Mouse (Mus musculus): ENCODE data around the gene H2-DMb2. TPM values are rescaled to one million over a fixed set of nuclear protein-coding genes. Genes with fewer than 3 reads are reported as not detected.

Gene H2-DMb2
- polyA plus RNA-seq, 1 experiment from 2014 or later: 0.90 TPM

DNA sequence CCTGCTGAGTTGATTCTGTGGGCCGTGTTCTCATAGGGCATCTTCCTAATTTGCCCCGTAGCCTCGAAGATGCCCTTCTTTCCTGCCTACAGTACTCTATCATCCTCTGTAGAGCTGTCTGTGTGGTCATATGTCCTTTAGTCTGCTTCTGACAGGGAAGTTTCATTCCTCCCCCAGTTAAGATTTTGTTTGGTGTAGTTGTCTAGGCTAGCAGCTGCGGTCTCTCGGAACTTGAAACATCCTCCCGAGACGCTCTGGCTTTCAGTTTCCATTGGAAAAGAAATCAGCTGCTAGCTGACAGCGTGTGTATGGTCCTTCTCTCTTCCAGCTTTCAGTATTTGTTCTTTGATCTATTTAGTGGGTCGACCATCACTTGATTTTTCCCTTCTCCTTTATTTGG, 38.3 kb upstream of the H2-DMb2 start:
- Histone ChIP-seq H3K4me2 (ENCODE audit: low read length) (no peak overlapping the region), H3K36me3 (ENCODE audit: control insufficient read depth, insufficient read depth) (peaks cover 2% of the 10 kb centered on the region; the same call in 1 of the 2 replicates), H3K4me1 (replicated peaks; ENCODE audit: control insufficient read depth, insufficient read depth, low read length) (peaks cover 5% of the 10 kb centered on the region; the same call in 1 of the 2 replicates), H3K9ac (replicated peaks; ENCODE audit: low read depth, low read length) (no peak overlapping the region), H3K4me3 (replicated peaks; ENCODE audit: low read length) (no peak overlapping the region), H3K27me3 (replicated peaks; ENCODE audit: control insufficient read depth, insufficient read depth, low read length) (no peaks in the 10 kb centered on the region), H3K9me3 (ENCODE audit: control insufficient read depth, low read length) (no peaks in the 10 kb centered on the region), H3K27ac (ENCODE audit: low read length) (no peak overlapping the region)
- WGBS: 87% methylated on average over 9 of the region's 9 CpGs
- ATAC-seq: no peak

DNA sequence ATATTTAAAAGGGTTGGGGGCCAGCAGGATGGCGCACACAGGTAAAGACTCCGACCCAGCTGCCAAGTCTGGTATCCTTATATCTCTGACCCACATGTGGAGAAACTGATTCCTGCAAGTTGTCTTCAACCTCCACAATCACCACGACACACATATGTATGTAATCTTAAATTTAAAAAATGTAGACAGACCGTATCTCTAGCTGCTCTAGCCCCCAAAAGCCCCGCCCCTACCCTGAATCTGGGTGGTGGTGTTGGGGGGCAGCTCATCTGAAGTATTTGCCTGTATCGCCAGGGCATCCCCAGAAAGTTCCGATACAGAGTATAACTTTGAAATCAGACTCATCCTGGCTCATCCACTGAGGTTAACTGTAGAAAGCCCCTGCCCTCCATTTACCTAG, 36.6 kb upstream of the H2-DMb2 start:
- Histone ChIP-seq H3K27ac (ENCODE audit: low read length) (no peak overlapping the region), H3K27me3 (replicated peaks; ENCODE audit: control insufficient read depth, insufficient read depth, low read length) (no peaks in the 10 kb centered on the region), H3K4me1 (replicated peaks; ENCODE audit: control insufficient read depth, insufficient read depth, low read length) (peaks cover 11% of the 10 kb centered on the region), H3K36me3 (ENCODE audit: control insufficient read depth, insufficient read depth) (peaks cover 5% of the 10 kb centered on the region; the same call in 1 of the 2 replicates), H3K9me3 (ENCODE audit: control insufficient read depth, low read length) (no peaks in the 10 kb centered on the region), H3K9ac (replicated peaks; ENCODE audit: low read depth, low read length) (no peak overlapping the region), H3K4me2 (ENCODE audit: low read length) (no peak overlapping the region), H3K4me3 (replicated peaks; ENCODE audit: low read length) (no peak overlapping the region)
- 86% methylated on average over 7 of the region's 7 CpGs for WGBS
- no peak for ATAC-seq

- H3K4me1 ChIP-seq (replicated peaks; ENCODE audit: control insufficient read depth, insufficient read depth, low read length): peaks cover 8% of the 10 kb centered on the region
- no peaks in the 10 kb centered on the region for H3K9me3 ChIP-seq (ENCODE audit: control insufficient read depth, low read length)
- no peak overlapping the region for H3K27ac ChIP-seq (ENCODE audit: low read length)
- ATAC-seq: peak; percentile 61
- H3K36me3 ChIP-seq (ENCODE audit: control insufficient read depth, insufficient read depth): peaks cover 11% of the 10 kb centered on the region; the same call in 1 of the 2 replicates
- no peaks in the 10 kb centered on the region for H3K27me3 ChIP-seq (replicated peaks; ENCODE audit: control insufficient read depth, insufficient read depth, low read length)
- no peak overlapping the region for H3K9ac ChIP-seq (replicated peaks; ENCODE audit: low read depth, low read length)
- WGBS: 72% methylated on average over 7 of the region's 7 CpGs
- no peak overlapping the region for H3K4me3 ChIP-seq (replicated peaks; ENCODE audit: low read length)
- H3K4me2 ChIP-seq (ENCODE audit: low read length): no peak overlapping the region
Measured at GRCm38 (mm10) chr17:34107109-34107867, 35.8 kb upstream of the H2-DMb2 start.

DNA sequence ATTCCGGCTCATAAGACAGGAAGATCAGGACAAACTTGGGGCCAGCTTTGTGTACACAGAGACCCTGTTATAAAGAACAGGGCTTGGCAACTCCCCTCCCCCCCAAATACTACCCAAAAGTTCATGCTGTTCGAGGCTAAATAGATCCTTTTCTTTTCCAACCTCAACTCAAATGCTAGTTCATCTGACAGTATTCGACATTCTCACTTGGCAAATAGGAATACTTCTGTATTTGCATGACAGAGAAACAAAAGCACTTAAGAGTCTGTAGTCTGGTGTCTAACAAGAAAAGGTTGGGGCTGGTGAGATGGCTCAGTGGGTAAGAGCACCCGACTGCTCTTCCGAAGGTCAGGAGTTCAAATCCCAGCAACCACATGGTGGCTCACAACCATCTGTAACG, 34.6 kb upstream of the H2-DMb2 start:
- WGBS: 73% methylated on average over 5 of the region's 6 CpGs
- H3K9me3 ChIP-seq (ENCODE audit: control insufficient read depth, low read length): no peaks in the 10 kb centered on the region
- ATAC-seq: no peak
- H3K4me2 ChIP-seq (ENCODE audit: low read length): no peak overlapping the region
- H3K36me3 ChIP-seq (ENCODE audit: control insufficient read depth, insufficient read depth): peaks cover 23% of the 10 kb centered on the region
- H3K4me3 ChIP-seq (replicated peaks; ENCODE audit: low read length): no peak overlapping the region
- H3K27ac ChIP-seq (ENCODE audit: low read length): no peak overlapping the region
- H3K27me3 ChIP-seq (replicated peaks; ENCODE audit: control insufficient read depth, insufficient read depth, low read length): no peaks in the 10 kb centered on the region
- no peak overlapping the region for H3K9ac ChIP-seq (replicated peaks; ENCODE audit: low read depth, low read length)
- peaks cover 8% of the 10 kb centered on the region for H3K4me1 ChIP-seq (replicated peaks; ENCODE audit: control insufficient read depth, insufficient read depth, low read length)

DNA sequence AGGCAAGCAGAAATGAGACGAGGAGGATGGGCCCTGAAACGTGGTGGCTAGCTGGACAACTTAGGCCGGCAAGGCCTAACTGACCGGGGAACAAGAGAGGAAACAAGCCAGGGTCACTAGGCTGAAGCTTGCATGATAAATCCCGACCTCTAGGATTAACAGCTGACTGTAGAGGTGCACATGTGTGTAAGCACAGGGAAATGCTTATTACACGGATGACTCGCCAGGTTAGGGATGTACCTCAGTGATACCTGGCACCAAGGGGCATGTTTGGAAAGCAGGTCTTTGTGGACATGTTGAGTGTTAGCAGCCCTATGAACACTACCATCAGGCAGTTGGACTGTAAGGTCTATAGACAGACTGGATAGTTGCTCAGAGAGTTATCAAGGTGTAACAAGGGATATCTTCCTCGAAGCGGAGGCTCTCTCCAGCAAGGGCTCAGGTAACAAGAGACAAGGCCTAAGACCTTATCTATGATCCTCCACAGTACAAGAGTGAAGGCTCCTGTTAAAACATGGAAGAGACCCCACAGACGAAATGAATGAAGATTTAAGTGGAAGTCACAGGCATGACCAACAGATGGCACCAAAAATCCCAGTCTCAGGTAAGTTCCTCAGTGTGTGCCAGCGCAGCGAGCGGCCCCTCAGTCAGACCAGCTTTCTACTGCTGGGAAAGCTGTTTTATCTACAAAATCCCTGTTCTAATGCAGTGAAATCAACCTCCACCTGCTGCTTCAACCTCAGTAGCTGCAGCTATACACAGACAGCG, 33.9 kb upstream of the H2-DMb2 start:
- 72% methylated on average over 14 of the region's 14 CpGs for WGBS
- peak; percentile 26; the same call in 1 of the 2 replicates for ATAC-seq
- no peak overlapping the region for H3K4me2 ChIP-seq (ENCODE audit: low read length)
- H3K4me1 ChIP-seq (replicated peaks; ENCODE audit: control insufficient read depth, insufficient read depth, low read length): peaks cover 8% of the 10 kb centered on the region
- no peak overlapping the region for H3K4me3 ChIP-seq (replicated peaks; ENCODE audit: low read length)
- 0 out of 2 replicates have a peak overlapping the region, but pooled peaks have one; percentile 29 for H3K27ac ChIP-seq (ENCODE audit: low read length)
- no peaks in the 10 kb centered on the region for H3K9me3 ChIP-seq (ENCODE audit: control insufficient read depth, low read length)
- no peak overlapping the region for H3K9ac ChIP-seq (replicated peaks; ENCODE audit: low read depth, low read length)
- no peaks in the 10 kb centered on the region for H3K27me3 ChIP-seq (replicated peaks; ENCODE audit: control insufficient read depth, insufficient read depth, low read length)
- peaks cover 31% of the 10 kb centered on the region for H3K36me3 ChIP-seq (ENCODE audit: control insufficient read depth, insufficient read depth)

DNA sequence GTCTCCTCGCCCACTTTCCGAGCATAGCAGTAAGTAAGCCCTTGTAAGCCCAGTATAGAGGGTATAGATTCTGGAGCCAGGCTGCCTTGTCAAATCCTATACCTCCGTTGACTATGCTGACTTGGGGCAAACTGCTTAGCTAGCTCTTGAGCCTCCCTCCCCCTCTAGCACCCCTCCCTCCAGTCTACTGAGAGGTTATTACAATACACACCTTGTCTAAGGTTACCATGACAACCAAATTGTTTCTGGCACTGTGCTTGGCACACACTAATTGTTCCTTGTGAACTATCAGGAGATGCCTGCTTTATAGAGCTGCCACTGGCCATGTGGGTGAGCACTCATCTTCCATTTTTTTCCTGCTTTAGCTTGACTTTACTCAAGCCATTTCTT, 33.3 kb upstream of the H2-DMb2 start:
- peaks cover 36% of the 10 kb centered on the region for H3K36me3 ChIP-seq (ENCODE audit: control insufficient read depth, insufficient read depth)

GRCm38 (mm10) chr17:34110309-34110708, 32.8 kb upstream of the H2-DMb2 start:
- Histone ChIP-seq H3K36me3 (ENCODE audit: control insufficient read depth, insufficient read depth) (peaks cover 41% of the 10 kb centered on the region), H3K27ac (ENCODE audit: low read length) (peak overlapping the region; percentile 49; the same call in 1 of the 2 replicates), H3K9me3 (ENCODE audit: control insufficient read depth, low read length) (no peaks in the 10 kb centered on the region), H3K4me1 (replicated peaks; ENCODE audit: control insufficient read depth, insufficient read depth, low read length) (peaks cover 8% of the 10 kb centered on the region), H3K27me3 (replicated peaks; ENCODE audit: control insufficient read depth, insufficient read depth, low read length) (no peaks in the 10 kb centered on the region), H3K4me2 (ENCODE audit: low read length) (no peak overlapping the region), H3K9ac (replicated peaks; ENCODE audit: low read depth, low read length) (no peak overlapping the region), H3K4me3 (replicated peaks; ENCODE audit: low read length) (no peak overlapping the region)
- WGBS: 58% methylated on average over 8 of the region's 8 CpGs
- ATAC-seq: 0 out of 2 replicates have a peak, but pooled peaks have one; percentile 3

More for the DNA sequence above, 33.3 kb upstream of the H2-DMb2 start:
- Histone ChIP-seq H3K4me3 (replicated peaks; ENCODE audit: low read length) (no peak overlapping the region), H3K27ac (ENCODE audit: low read length) (peak overlapping the region; percentile 49; the same call in 1 of the 2 replicates), H3K9me3 (ENCODE audit: control insufficient read depth, low read length) (no peaks in the 10 kb centered on the region), H3K9ac (replicated peaks; ENCODE audit: low read depth, low read length) (no peak overlapping the region), H3K27me3 (replicated peaks; ENCODE audit: control insufficient read depth, insufficient read depth, low read length) (no peaks in the 10 kb centered on the region), H3K4me1 (replicated peaks; ENCODE audit: control insufficient read depth, insufficient read depth, low read length) (peaks cover 8% of the 10 kb centered on the region), H3K4me2 (ENCODE audit: low read length) (no peak overlapping the region)
- WGBS: 61% methylated on average over 3 of the region's 3 CpGs
- ATAC-seq: peak; percentile 43

DNA sequence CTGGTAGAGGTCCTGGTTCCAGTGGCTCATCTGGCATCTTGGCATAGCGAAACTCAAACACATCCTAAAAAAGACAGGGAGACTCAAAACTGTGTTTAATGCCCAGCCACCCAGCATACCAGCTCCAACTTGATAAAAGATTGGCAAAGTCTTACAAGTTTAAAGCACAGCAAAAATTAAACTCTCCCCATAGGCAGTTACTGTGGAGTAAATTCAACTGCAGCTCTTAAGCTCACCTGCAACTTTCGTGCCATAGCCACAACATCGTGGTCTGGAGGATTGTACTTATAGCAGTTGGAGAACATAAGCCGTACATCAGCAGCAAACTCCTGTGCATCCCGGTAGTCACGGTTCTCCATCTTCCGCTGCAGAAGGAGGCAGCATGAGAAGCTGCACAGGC, 29.0 kb upstream of the H2-DMb2 start:
- no peak overlapping the region for H3K4me3 ChIP-seq (replicated peaks; ENCODE audit: low read length)
- WGBS: 95% methylated on average over 7 of the region's 7 CpGs
- H3K9me3 ChIP-seq (ENCODE audit: control insufficient read depth, low read length): no peaks in the 10 kb centered on the region

DNA sequence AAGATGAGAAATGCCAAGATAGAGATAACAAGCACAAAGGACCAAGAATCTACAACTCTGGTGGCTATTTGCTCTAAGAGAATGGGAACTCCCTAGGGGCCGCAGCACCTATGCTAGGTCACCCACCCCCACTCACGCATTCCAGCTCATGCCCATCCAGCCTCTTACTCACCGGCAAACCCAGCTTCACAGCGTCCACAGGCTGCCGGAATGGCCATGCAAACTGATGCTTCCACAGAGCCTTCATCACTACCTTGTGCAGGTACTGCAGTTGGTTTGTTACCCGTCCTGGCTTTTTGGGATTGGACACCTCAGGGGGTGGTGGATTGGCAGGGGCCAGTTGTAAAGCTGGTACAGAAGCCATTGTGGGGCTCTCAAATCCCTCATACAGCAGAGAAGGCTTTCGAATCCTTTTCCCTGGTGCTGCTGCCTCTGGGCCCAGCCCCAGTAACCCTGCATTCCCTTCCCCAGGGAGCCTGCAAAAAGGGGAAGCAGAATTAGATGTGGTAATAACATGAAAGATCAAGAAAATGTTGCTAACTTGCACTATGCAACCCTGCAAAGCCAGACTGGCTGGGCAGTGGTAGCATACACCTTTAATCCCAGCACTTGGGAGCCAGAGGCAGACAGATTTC, 26.3 kb upstream of the H2-DMb2 start:
- Histone ChIP-seq H3K36me3 (ENCODE audit: control insufficient read depth, insufficient read depth) (peaks cover 46% of the 10 kb centered on the region), H3K27ac (ENCODE audit: low read length) (no peak overlapping the region)
- 25% methylated on average over 7 of the region's 7 CpGs for WGBS

More for the DNA sequence above, 29.0 kb upstream of the H2-DMb2 start:
- peaks cover 25% of the 10 kb centered on the region for H3K4me1 ChIP-seq (replicated peaks; ENCODE audit: control insufficient read depth, insufficient read depth, low read length)
- H3K36me3 ChIP-seq (ENCODE audit: control insufficient read depth, insufficient read depth): peaks cover 51% of the 10 kb centered on the region
- no peak overlapping the region for H3K9ac ChIP-seq (replicated peaks; ENCODE audit: low read depth, low read length)
- H3K27me3 ChIP-seq (replicated peaks; ENCODE audit: control insufficient read depth, insufficient read depth, low read length): no peaks in the 10 kb centered on the region
- no peak overlapping the region for H3K27ac ChIP-seq (ENCODE audit: low read length)
- no peak overlapping the region for H3K4me2 ChIP-seq (ENCODE audit: low read length)
- ATAC-seq: no peak

More for the DNA sequence above, 26.3 kb upstream of the H2-DMb2 start:
- Histone ChIP-seq H3K4me3 (replicated peaks; ENCODE audit: low read length) (peak overlapping the region; percentile 85), H3K9me3 (ENCODE audit: control insufficient read depth, low read length) (no peaks in the 10 kb centered on the region), H3K9ac (replicated peaks; ENCODE audit: low read depth, low read length) (peak overlapping the region; percentile 53), H3K4me1 (replicated peaks; ENCODE audit: control insufficient read depth, insufficient read depth, low read length) (peaks cover 17% of the 10 kb centered on the region), H3K4me2 (ENCODE audit: low read length) (peak overlapping the region; percentile 83), H3K27me3 (replicated peaks; ENCODE audit: control insufficient read depth, insufficient read depth, low read length) (no peaks in the 10 kb centered on the region)
- ATAC-seq: no peak

Measured in forebrain, embryonic 16.5 days (tissue).